In the genomic region with DNA sequence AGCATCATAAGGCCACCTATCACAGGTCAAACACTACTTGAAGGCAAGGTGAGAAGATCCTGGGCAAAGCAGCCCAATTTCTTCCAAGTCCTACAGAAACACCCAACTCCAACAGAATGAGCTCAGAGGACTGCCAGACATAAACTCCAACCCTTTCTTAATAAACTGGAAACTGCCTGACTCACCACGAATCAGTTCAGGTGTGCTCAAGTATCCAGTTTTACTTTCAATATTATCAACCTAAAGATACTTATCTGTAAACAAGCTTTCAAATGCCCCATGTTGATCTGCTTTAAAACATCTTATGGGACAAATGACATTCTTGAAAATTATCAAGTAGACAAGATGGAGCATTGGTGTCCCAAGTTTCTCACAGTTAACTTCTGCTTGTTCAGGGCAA, we compare ENCODE assay signal across 14 mouse cellular contexts.
"Had no signal": no experiment of that assay in that cellular context is flagged by ENCODE, and none has a peak within 500 bp of the region (broad histone marks: within the 10 kb centered on the region; RNA-seq: fewer than 3 reads in every experiment).

No protein-coding gene starts in this region.

- H3K27me3 ChIP-seq: intestine, embryonic 15.5 days; limb, embryonic 12.5 days; neural tube, embryonic 12.5 days had no signal

- H3K9me3 ChIP-seq: intestine, embryonic 15.5 days; limb, embryonic 12.5 days; midbrain, embryonic 10.5 days; neural tube, embryonic 12.5 days had no signal

- H3K4me3 ChIP-seq: intestine, embryonic 15.5 days; limb, embryonic 12.5 days; midbrain, embryonic 10.5 days; myocyte; neural tube, embryonic 12.5 days had no signal

- DNase-seq: kidney, adult 8-10 months; kidney, postnatal 25 days; layer of hippocampus, postnatal 36 days; lung, adult 2 months; lung, postnatal 36 days; midbrain, embryonic 14.5 days; spleen, adult 18-20 months; thymus, postnatal 4 days had no signal

- ATAC-seq: intestine, embryonic 15.5 days; lung, postnatal 0 days had no signal

- H3K9ac ChIP-seq: intestine, embryonic 15.5 days; limb, embryonic 12.5 days; neural tube, embryonic 12.5 days had no signal

- H3K27ac ChIP-seq: intestine, embryonic 15.5 days; limb, embryonic 12.5 days; midbrain, embryonic 10.5 days; neural tube, embryonic 12.5 days had no signal

- H3K4me2 ChIP-seq: intestine, embryonic 15.5 days; limb, embryonic 12.5 days; neural tube, embryonic 12.5 days had no signal
